Mouse (Mus musculus) brain, embryonic 14.5 days (tissue): ENCODE measurements around the gene Exoc8.

Source experiments
- CTCF ChIP-seq: fragments of 200-500 bp; IDR thresholded peaks from 2 replicates; pipeline ENCODE4 v1.5.1; 2012; ENCODE audit warnings: inconsistent platforms, mild to moderate bottlenecking, moderate library complexity, borderline replicate concordance; ENCODE audit not compliant: insufficient read depth, insufficient read length; ENCODE audit errors: extremely low read depth
- POLR2A ChIP-seq: fragments of 200-500 bp; IDR thresholded peaks from 2 replicates; pipeline ENCODE4 v1.6.1; 2012; ENCODE audit warnings: mild to moderate bottlenecking, inconsistent platforms, borderline replicate concordance; ENCODE audit not compliant: poor library complexity, insufficient read depth, insufficient read length, severe bottlenecking; ENCODE audit errors: extremely low read depth

- no peak for TF ChIP-seq CTCF
- TF ChIP-seq POLR2A = no peak
These were observed 37.6 kb upstream of the Exoc8 start for GRCm38 (mm10) chr8:124935116-124935515.
